Mouse (Mus musculus) ES-Bruce4 (cell line): Measurements from ENCODE around the gene Prr18.

Experiments used
- CTCF ChIP-seq: IDR thresholded peaks from one replicate; pipeline ENCODE4 v1.8.1; 2011; ENCODE audit warnings: low read depth, low read length
- EP300 ChIP-seq: IDR thresholded peaks from 2 replicates; pipeline ENCODE4 v1.6.1; 2011; ENCODE audit warnings: low read depth, low read length; ENCODE audit not compliant: insufficient read depth
- POLR2A ChIP-seq: IDR thresholded peaks from one replicate; pipeline ENCODE4 v1.8.1; 2011; ENCODE audit warnings: low read length; ENCODE audit not compliant: insufficient read depth

DNA sequence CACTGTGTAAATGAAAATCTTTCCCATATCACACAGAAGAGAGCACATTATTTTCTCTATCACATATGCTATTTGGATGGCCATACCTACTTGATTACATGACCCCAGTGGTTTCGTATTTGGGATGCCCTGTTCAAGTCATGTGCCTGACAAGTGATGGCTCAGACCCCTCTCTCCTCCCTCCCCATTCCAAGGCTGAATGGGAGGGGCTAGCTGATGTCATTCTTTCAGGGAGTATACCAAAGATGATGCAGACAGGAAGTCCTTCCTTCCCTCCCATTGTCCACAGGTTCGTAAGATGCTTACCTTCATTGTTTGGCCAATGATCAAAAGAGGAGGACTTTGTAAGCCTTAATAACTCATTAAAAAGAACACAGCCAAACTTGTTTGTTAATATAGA lies 31.9 kb downstream of the Prr18 start:
- TF ChIP-seq CTCF: no peak
- no peak for TF ChIP-seq POLR2A
- no peak for TF ChIP-seq EP300
